Mouse (Mus musculus) G1E (cell line): Measurements from ENCODE around the gene 2310057N15Rik.

ENCODE experiments used
- CTCF ChIP-seq: IDR thresholded peaks from 2 replicates; pipeline ENCODE4 v1.5.1; 2012; ENCODE audit warnings: low read depth, low read length, inconsistent platforms, mixed read lengths
- GATA1 ChIP-seq: IDR thresholded peaks from 2 replicates; pipeline ENCODE4 v1.6.1; 2012; ENCODE audit warnings: borderline replicate concordance, low read length, inconsistent platforms, mixed read lengths
- POLR2AphosphoS5 ChIP-seq: IDR thresholded peaks from 2 replicates; pipeline ENCODE4 v1.6.1; 2012; ENCODE audit warnings: low read depth, low read length, inconsistent platforms; ENCODE audit not compliant: insufficient replicate concordance

DNA sequence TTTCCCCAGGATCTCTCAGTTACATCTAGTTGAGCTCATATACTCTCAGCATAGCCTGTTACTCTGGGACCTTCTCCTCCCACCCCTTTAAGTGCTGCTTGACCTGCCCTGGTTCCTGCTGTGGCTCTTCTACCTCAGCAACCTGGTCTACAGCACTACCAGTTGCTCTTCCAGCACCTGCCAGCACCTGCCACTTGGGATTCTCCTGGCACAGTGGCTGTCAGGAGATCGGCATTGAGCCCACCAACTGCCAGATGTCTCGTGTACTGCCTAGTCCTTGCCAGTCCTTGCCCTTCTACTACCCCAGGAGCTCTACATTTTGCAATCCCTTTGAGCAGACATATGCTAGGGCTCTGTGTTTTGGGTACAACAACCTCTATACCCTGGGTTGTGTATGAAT is 12.8 kb upstream of the 2310057N15Rik start:
- TF ChIP-seq CTCF, result no peak
- no peak for TF ChIP-seq GATA1
- TF ChIP-seq POLR2AphosphoS5, result no peak
